Mouse (Mus musculus) skeletal muscle tissue, adult 2 months (tissue): ENCODE results near the gene Chrm5.

Experiments used
- DNase-seq: peaks from one replicate; pipeline ENCODE4 v3.0.0-alpha.2; 2012; ENCODE audit warnings: low read depth, low spot score

The Chrm5 gene

DNA sequence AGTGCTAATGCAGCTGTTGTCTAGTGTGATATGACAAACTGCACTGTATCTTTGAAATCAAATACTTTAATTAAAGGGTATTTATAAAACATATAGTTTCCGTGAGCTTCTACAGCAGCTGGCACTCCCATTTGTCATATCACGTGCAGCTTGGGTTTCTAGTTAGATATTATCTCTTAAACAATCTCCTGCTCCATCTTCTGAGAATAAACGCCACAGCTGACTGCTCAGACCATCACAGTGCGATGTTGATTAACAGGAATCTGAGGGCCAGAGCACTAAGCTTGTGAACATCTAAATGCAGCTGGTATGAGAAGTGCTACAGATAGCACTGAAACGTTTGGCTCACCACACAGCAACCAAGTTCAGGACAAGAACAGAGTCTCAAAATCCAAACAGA is 50.2 kb downstream of the Chrm5 start:
- DNase-seq = no peak

GRCm38 (mm10) chr2:112429665-112430064 is 50.9 kb downstream of the Chrm5 start:
- no peak for DNase-seq
